Mouse (Mus musculus) neural tube, embryonic 14.5 days (tissue): ENCODE data around the gene Alox5ap. TPM values are rescaled to one million over a fixed set of nuclear protein-coding genes. Genes with fewer than 3 reads are reported as not detected.

ENCODE experiments used
- ATAC-seq: fragments of 200-750 bp; cut with Nextera tagmentation; 2 replicates; pipeline ENCODE4 v1.8.0; 2017; ENCODE audit warnings: low read depth, mild to moderate bottlenecking, moderate TSS enrichment, moderate library complexity
- H3K27ac ChIP-seq: fragments of 300-500 bp; sonication (generic); 2 replicates; pipeline ENCODE4 v1.5.1; 2014; ENCODE audit warnings: low read depth, mild to moderate bottlenecking, control low read depth, low read length, moderate library complexity, mixed read lengths
- H3K27me3 ChIP-seq: fragments of 300-500 bp; sonication (generic); 2 replicates; pipeline ENCODE4 v1.6.1; 2014; ENCODE audit warnings: low read length; ENCODE audit not compliant: control insufficient read depth, insufficient read depth
- H3K36me3 ChIP-seq: fragments of 300-500 bp; sonication (generic); 2 replicates; pipeline ENCODE4 v1.6.1; 2014; ENCODE audit warnings: low read length, mixed read lengths; ENCODE audit not compliant: control insufficient read depth, insufficient read depth
- H3K4me1 ChIP-seq: fragments of 300-500 bp; sonication (generic); 2 replicates; pipeline ENCODE4 v1.6.1; 2014; ENCODE audit warnings: low read length; ENCODE audit not compliant: control insufficient read depth, insufficient read depth
- H3K4me2 ChIP-seq: fragments of 300-500 bp; sonication (generic); 2 replicates; pipeline ENCODE4 v1.6.1; 2014; ENCODE audit warnings: mild to moderate bottlenecking, low read depth, low read length, control low read depth
- H3K4me3 ChIP-seq: fragments of 300-500 bp; sonication (generic); 2 replicates; pipeline ENCODE4 v1.5.1; 2014; ENCODE audit warnings: low read depth, low read length, control low read depth, mixed read lengths
- H3K9ac ChIP-seq: fragments of 300-500 bp; sonication (generic); replicated peaks from 2 replicates; pipeline ENCODE4 v1.6.1; 2014; ENCODE audit warnings: low read depth, mild to moderate bottlenecking, control low read depth, low read length, mixed read lengths
- H3K9me3 ChIP-seq: fragments of 300-500 bp; sonication (generic); 2 replicates; pipeline ENCODE4 v1.6.1; 2016; ENCODE audit warnings: low read length; ENCODE audit not compliant: control insufficient read depth
- WGBS: fragments of 180-500 bp; shearing (Covaris S2); extraction: QIAGEN DNeasy Blood & Tissue Kit; methylation state at CpG from one replicate; pipeline ENCODE4 v1.1.7; 2014; 5-methylcytosine and 5-hydroxymethylcytosine counted together
- polyA plus RNA-seq: library from polyadenylated mRNA; unstranded; fragments of >200 nt; fragmentation: Nextera tagmentation; extraction: Ambion mirVana; gene quantifications from 2 replicates; pipeline ENCODE4 v1.2.1, GENCODE M21; 2014

Alox5ap gene
- polyA plus RNA-seq, 1 experiment from 2014 or later: 11.0 TPM

GRCm38 (mm10) chr5:149319874-149320323 is 55.3 kb downstream of the Alox5ap start:
- Histone ChIP-seq H3K9ac (0 out of 2 replicates have a peak overlapping the region, but pooled peaks have one; percentile 25), H3K27me3 (no peaks in the 10 kb centered on the region), H3K4me3 (no peak overlapping the region), H3K4me1 (peaks cover 21% of the 10 kb centered on the region), H3K9me3 (no peaks in the 10 kb centered on the region), H3K4me2 (peak overlapping the region; percentile 38; the same call in 1 of the 2 replicates), H3K36me3 (no peaks in the 10 kb centered on the region), H3K27ac (peak overlapping the region; percentile 90)
- 18% methylated on average over 9 of the region's 9 CpGs for WGBS
- ATAC-seq: no peak

GRCm38 (mm10) chr5:149320534-149321482 is 56.2 kb downstream of the Alox5ap start:
- Histone ChIP-seq H3K36me3 (no peaks in the 10 kb centered on the region), H3K27me3 (no peaks in the 10 kb centered on the region), H3K4me3 (no peak overlapping the region), H3K4me1 (peaks cover 21% of the 10 kb centered on the region), H3K4me2 (peak overlapping the region; percentile 38), H3K9me3 (no peaks in the 10 kb centered on the region), H3K27ac (peak overlapping the region; percentile 90), H3K9ac (0 out of 2 replicates have a peak overlapping the region, but pooled peaks have one; percentile 25)
- under 1% methylated on average over 15 of the region's 15 CpGs for WGBS
- ATAC-seq: peak; percentile 82

- no peak for ATAC-seq
- Histone ChIP-seq H3K27me3 (no peaks in the 10 kb centered on the region), H3K4me3 (no peak overlapping the region), H3K27ac (peak overlapping the region; percentile 55; the same call in 1 of the 2 replicates), H3K9ac (no peak overlapping the region), H3K36me3 (no peaks in the 10 kb centered on the region), H3K9me3 (no peaks in the 10 kb centered on the region), H3K4me2 (no peak overlapping the region), H3K4me1 (peaks cover 17% of the 10 kb centered on the region)
- 27% methylated on average over 15 of the region's 15 CpGs for WGBS
Measured at GRCm38 (mm10) chr5:149321909-149322841, 57.6 kb downstream of the Alox5ap start.

- no peaks in the 10 kb centered on the region for H3K9me3 ChIP-seq
- H3K4me3 ChIP-seq: no peak overlapping the region
- H3K36me3 ChIP-seq: no peaks in the 10 kb centered on the region
- no peak overlapping the region for H3K27ac ChIP-seq
- 86% methylated on average over 9 of the region's 9 CpGs for WGBS
- ATAC-seq: no peak
- H3K4me1 ChIP-seq: peaks cover 14% of the 10 kb centered on the region
- no peaks in the 10 kb centered on the region for H3K27me3 ChIP-seq
- no peak overlapping the region for H3K4me2 ChIP-seq
- H3K9ac ChIP-seq: no peak overlapping the region
Measured at GRCm38 (mm10) chr5:149322938-149323553, 58.5 kb downstream of the Alox5ap start.

GRCm38 (mm10) chr5:149324739-149325138 is 60.2 kb downstream of the Alox5ap start:
- peaks cover 17% of the 10 kb centered on the region for H3K4me1 ChIP-seq
- H3K36me3 ChIP-seq: no peaks in the 10 kb centered on the region
- no peak overlapping the region for H3K9ac ChIP-seq
- WGBS: 83% methylated on average over 13 of the region's 13 CpGs
- ATAC-seq: no peak
- H3K27me3 ChIP-seq: no peaks in the 10 kb centered on the region
- H3K4me2 ChIP-seq: no peak overlapping the region
- H3K9me3 ChIP-seq: no peaks in the 10 kb centered on the region
- no peak overlapping the region for H3K4me3 ChIP-seq
- no peak overlapping the region for H3K27ac ChIP-seq

- 35% methylated on average over 12 of the region's 12 CpGs for WGBS
- Histone ChIP-seq H3K9me3 (no peaks in the 10 kb centered on the region), H3K27me3 (no peaks in the 10 kb centered on the region), H3K27ac (peak overlapping the region; percentile 16; the same call in 1 of the 2 replicates), H3K4me3 (no peak overlapping the region), H3K4me2 (no peak overlapping the region), H3K4me1 (peaks cover 5% of the 10 kb centered on the region; the same call in 1 of the 2 replicates), H3K36me3 (no peaks in the 10 kb centered on the region), H3K9ac (no peak overlapping the region)
- peak; percentile 60; the same call in 1 of the 2 replicates for ATAC-seq
Measured at GRCm38 (mm10) chr5:149329098-149329887, 64.7 kb downstream of the Alox5ap start.

- Histone ChIP-seq H3K36me3 (no peaks in the 10 kb centered on the region), H3K4me3 (no peak overlapping the region), H3K27me3 (no peaks in the 10 kb centered on the region), H3K4me2 (no peak overlapping the region), H3K4me1 (peaks cover 7% of the 10 kb centered on the region; the same call in 1 of the 2 replicates), H3K9ac (no peak overlapping the region), H3K9me3 (no peaks in the 10 kb centered on the region), H3K27ac (no peak overlapping the region)
- no peak for ATAC-seq
- 70% methylated on average over 1 of the region's 1 CpGs for WGBS
Measured at GRCm38 (mm10) chr5:149330601-149331000, 66.0 kb downstream of the Alox5ap start.
